Mouse (Mus musculus): ENCODE measurements around the gene Cmtm6. TPM values are rescaled to one million over a fixed set of nuclear protein-coding genes. Genes with fewer than 3 reads are reported as not detected.

Gene Cmtm6
- polyA plus RNA-seq, 1 experiment from 2014 or later: 87.8 TPM

- no peaks in the 10 kb centered on the region for H3K27me3 ChIP-seq (replicated peaks; ENCODE audit: control insufficient read depth, insufficient read depth, low read length)
- no peaks in the 10 kb centered on the region for H3K4me1 ChIP-seq (replicated peaks; ENCODE audit: control insufficient read depth, insufficient read depth, low read length)
- H3K27ac ChIP-seq (ENCODE audit: low read depth, low read length): no peak overlapping the region
- no peak for ATAC-seq
- 0 out of 2 replicates have a peak, but pooled peaks cover 13% of the 10 kb centered on the region for H3K36me3 ChIP-seq (ENCODE audit: control insufficient read depth, insufficient read depth)
- no peak overlapping the region for H3K4me2 ChIP-seq (replicated peaks; ENCODE audit: low read depth)
- no peak for TF ChIP-seq CTCF (IDR thresholded peaks at IDR 0.05; ENCODE audit: low read depth)
- no peaks in the 10 kb centered on the region for H3K9me3 ChIP-seq (ENCODE audit: control insufficient read depth)
- H3K4me3 ChIP-seq (ENCODE audit: low read depth, low read length): no peak overlapping the region
- H3K9ac ChIP-seq (ENCODE audit: low read depth, low read length): no peak overlapping the region
- WGBS: 88% methylated on average over 4 of the region's 4 CpGs
Measured at GRCm38 (mm10) chr9:114770224-114770623, 39.3 kb downstream of the Cmtm6 start.

- Histone ChIP-seq H3K4me2 (replicated peaks; ENCODE audit: low read depth) (no peak overlapping the region), H3K4me1 (replicated peaks; ENCODE audit: control insufficient read depth, insufficient read depth, low read length) (no peaks in the 10 kb centered on the region), H3K9ac (ENCODE audit: low read depth, low read length) (no peak overlapping the region), H3K36me3 (ENCODE audit: control insufficient read depth, insufficient read depth) (0 out of 2 replicates have a peak, but pooled peaks cover 13% of the 10 kb centered on the region), H3K4me3 (ENCODE audit: low read depth, low read length) (no peak overlapping the region), H3K27ac (ENCODE audit: low read depth, low read length) (no peak overlapping the region), H3K9me3 (ENCODE audit: control insufficient read depth) (no peaks in the 10 kb centered on the region), H3K27me3 (replicated peaks; ENCODE audit: control insufficient read depth, insufficient read depth, low read length) (no peaks in the 10 kb centered on the region)
- ATAC-seq: no peak
- no peak for TF ChIP-seq CTCF (IDR thresholded peaks at IDR 0.05; ENCODE audit: low read depth)
- WGBS: 91% methylated on average over 7 of the region's 7 CpGs
Measured at GRCm38 (mm10) chr9:114771565-114771964, 40.6 kb downstream of the Cmtm6 start.

- no peak for ATAC-seq
- Histone ChIP-seq H3K36me3 (ENCODE audit: control insufficient read depth, insufficient read depth) (0 out of 2 replicates have a peak, but pooled peaks cover 13% of the 10 kb centered on the region), H3K9me3 (ENCODE audit: control insufficient read depth) (no peaks in the 10 kb centered on the region), H3K27me3 (replicated peaks; ENCODE audit: control insufficient read depth, insufficient read depth, low read length) (no peaks in the 10 kb centered on the region), H3K4me1 (replicated peaks; ENCODE audit: control insufficient read depth, insufficient read depth, low read length) (no peaks in the 10 kb centered on the region), H3K4me2 (replicated peaks; ENCODE audit: low read depth) (no peak overlapping the region), H3K27ac (ENCODE audit: low read depth, low read length) (no peak overlapping the region), H3K4me3 (ENCODE audit: low read depth, low read length) (no peak overlapping the region), H3K9ac (ENCODE audit: low read depth, low read length) (no peak overlapping the region)
- no peak for TF ChIP-seq CTCF (IDR thresholded peaks at IDR 0.05; ENCODE audit: low read depth)
- 66% methylated on average over 6 of the region's 6 CpGs for WGBS
Measured at GRCm38 (mm10) chr9:114774629-114775028, 43.7 kb downstream of the Cmtm6 start.

GRCm38 (mm10) chr9:114775272-114775671 lies 44.4 kb downstream of the Cmtm6 start:
- no peaks in the 10 kb centered on the region for H3K9me3 ChIP-seq (ENCODE audit: control insufficient read depth)
- 0 out of 2 replicates have a peak, but pooled peaks cover 13% of the 10 kb centered on the region for H3K36me3 ChIP-seq (ENCODE audit: control insufficient read depth, insufficient read depth)
- 72% methylated on average over 4 of the region's 4 CpGs for WGBS
- no peak for ATAC-seq
- H3K9ac ChIP-seq (ENCODE audit: low read depth, low read length): no peak overlapping the region
- H3K27ac ChIP-seq (ENCODE audit: low read depth, low read length): no peak overlapping the region
- no peaks in the 10 kb centered on the region for H3K4me1 ChIP-seq (replicated peaks; ENCODE audit: control insufficient read depth, insufficient read depth, low read length)
- no peak for TF ChIP-seq CTCF (IDR thresholded peaks at IDR 0.05; ENCODE audit: low read depth)
- no peak overlapping the region for H3K4me2 ChIP-seq (replicated peaks; ENCODE audit: low read depth)
- H3K27me3 ChIP-seq (replicated peaks; ENCODE audit: control insufficient read depth, insufficient read depth, low read length): no peaks in the 10 kb centered on the region
- no peak overlapping the region for H3K4me3 ChIP-seq (ENCODE audit: low read depth, low read length)

DNA sequence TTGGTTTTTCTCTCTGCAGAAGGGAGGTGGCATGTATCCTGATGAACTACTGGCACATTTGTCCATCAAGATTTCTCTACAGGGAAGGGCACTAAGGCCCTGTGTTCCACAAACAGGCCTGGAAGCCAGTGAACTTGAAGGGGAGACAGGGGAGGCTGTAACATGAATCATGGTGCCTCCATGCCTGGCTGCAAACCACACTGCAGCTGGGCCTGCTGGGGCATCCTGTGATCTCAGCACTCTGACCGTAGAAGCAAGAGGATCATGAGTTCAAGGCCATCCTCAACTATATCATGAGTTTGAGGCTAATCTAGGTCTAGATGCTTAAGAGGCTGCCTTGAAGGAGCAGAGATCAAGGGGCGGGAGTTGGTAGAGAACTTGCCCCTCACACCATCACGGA lies 45.4 kb downstream of the Cmtm6 start:
- H3K27ac ChIP-seq (ENCODE audit: low read depth, low read length): no peak overlapping the region
- H3K27me3 ChIP-seq (replicated peaks; ENCODE audit: control insufficient read depth, insufficient read depth, low read length): no peaks in the 10 kb centered on the region
- 87% methylated on average over 3 of the region's 3 CpGs for WGBS
- no peak overlapping the region for H3K4me3 ChIP-seq (ENCODE audit: low read depth, low read length)
- no peak overlapping the region for H3K4me2 ChIP-seq (replicated peaks; ENCODE audit: low read depth)
- no peak for TF ChIP-seq CTCF (IDR thresholded peaks at IDR 0.05; ENCODE audit: low read depth)
- H3K4me1 ChIP-seq (replicated peaks; ENCODE audit: control insufficient read depth, insufficient read depth, low read length): no peaks in the 10 kb centered on the region
- H3K9me3 ChIP-seq (ENCODE audit: control insufficient read depth): no peaks in the 10 kb centered on the region
- H3K36me3 ChIP-seq (ENCODE audit: control insufficient read depth, insufficient read depth): peaks cover 12% of the 10 kb centered on the region; the same call in 1 of the 2 replicates
- no peak for ATAC-seq
- H3K9ac ChIP-seq (ENCODE audit: low read depth, low read length): no peak overlapping the region

DNA sequence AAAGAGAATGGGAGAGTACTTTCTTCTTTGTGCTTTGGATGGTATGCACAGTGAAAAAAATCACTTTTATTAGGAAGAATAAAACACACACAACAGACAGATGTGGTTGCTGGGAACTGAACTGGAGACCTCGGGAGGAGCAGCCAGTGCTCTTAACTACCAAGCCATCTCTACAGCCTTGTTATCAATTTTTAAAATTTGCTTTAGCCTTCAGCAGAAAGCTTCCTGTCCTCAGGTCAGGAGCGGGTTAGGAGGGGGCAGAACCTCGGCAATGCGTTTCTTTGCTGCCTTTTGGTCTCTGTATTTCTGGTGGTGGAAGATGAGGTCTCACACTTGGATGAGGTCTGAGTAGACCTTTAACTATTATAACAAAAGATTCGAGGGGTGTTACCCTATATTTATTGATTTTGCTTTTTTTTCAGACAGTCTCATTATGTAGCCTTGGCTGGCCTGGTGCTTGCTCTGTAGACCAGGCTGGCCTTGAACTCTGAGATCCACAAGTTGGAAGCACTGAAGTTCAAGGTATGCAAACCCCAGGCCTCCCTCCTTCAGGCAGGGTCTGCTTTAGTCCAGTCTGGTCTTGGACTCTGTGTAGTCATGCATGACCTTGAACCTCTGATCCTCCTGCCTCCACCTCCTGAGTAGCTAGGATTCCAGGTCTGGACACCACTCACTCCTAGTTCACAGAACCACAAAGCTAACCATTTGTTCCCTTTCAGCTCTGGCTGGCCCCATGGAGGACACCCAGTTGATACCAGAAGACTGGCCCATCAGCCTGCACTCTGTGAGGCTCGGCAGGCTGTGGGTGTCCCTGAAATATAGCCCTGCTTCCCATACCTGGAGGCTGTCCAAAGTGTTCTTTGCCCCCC lies 46.5 kb downstream of the Cmtm6 start:
- Histone ChIP-seq H3K27me3 (replicated peaks; ENCODE audit: control insufficient read depth, insufficient read depth, low read length) (no peaks in the 10 kb centered on the region), H3K4me1 (replicated peaks; ENCODE audit: control insufficient read depth, insufficient read depth, low read length) (no peaks in the 10 kb centered on the region), H3K9me3 (ENCODE audit: control insufficient read depth) (no peaks in the 10 kb centered on the region), H3K9ac (ENCODE audit: low read depth, low read length) (no peak overlapping the region), H3K4me3 (ENCODE audit: low read depth, low read length) (no peak overlapping the region), H3K36me3 (ENCODE audit: control insufficient read depth, insufficient read depth) (peaks cover 4% of the 10 kb centered on the region; the same call in 1 of the 2 replicates), H3K27ac (ENCODE audit: low read depth, low read length) (no peak overlapping the region), H3K4me2 (replicated peaks; ENCODE audit: low read depth) (no peak overlapping the region)
- TF ChIP-seq CTCF (IDR thresholded peaks at IDR 0.05; ENCODE audit: low read depth): no peak
- 62% methylated on average over 6 of the region's 6 CpGs for WGBS
- ATAC-seq: no peak
